Mouse (Mus musculus): ENCODE measurements around the gene Sufu. TPM values are rescaled to one million over a fixed set of nuclear protein-coding genes. Genes with fewer than 3 reads are reported as not detected.

Sufu gene
- polyA plus RNA-seq, 1 experiment from 2014 or later, result 33.8 TPM

GRCm38 (mm10) chr19:46507181-46507581 is 110.5 kb downstream of the Sufu start:
- ATAC-seq (ENCODE audit: low read depth), result no peak
- Histone ChIP-seq H3K27ac (ENCODE audit: low read length) (peak overlapping the region; percentile 100), H3K9ac (ENCODE audit: low read length) (peak overlapping the region; percentile 99), H3K4me1 (replicated peaks; ENCODE audit: control insufficient read depth, insufficient read depth, low read length) (peaks cover 73% of the 10 kb centered on the region), H3K36me3 (ENCODE audit: control insufficient read depth, insufficient read depth, low read length) (peaks cover 28% of the 10 kb centered on the region), H3K27me3 (ENCODE audit: control insufficient read depth, insufficient read depth, low read depth, low read length) (no peaks in the 10 kb centered on the region), H3K4me3 (ENCODE audit: low read length) (no peak overlapping the region; the same call in 1 of the 2 replicates), H3K4me2 (ENCODE audit: low read depth, low read length) (peak overlapping the region; percentile 96), H3K9me3 (ENCODE audit: control insufficient read depth, low read length) (no peaks in the 10 kb centered on the region)
- WGBS, result 73% methylated on average over 8 of the region's 8 CpGs

DNA sequence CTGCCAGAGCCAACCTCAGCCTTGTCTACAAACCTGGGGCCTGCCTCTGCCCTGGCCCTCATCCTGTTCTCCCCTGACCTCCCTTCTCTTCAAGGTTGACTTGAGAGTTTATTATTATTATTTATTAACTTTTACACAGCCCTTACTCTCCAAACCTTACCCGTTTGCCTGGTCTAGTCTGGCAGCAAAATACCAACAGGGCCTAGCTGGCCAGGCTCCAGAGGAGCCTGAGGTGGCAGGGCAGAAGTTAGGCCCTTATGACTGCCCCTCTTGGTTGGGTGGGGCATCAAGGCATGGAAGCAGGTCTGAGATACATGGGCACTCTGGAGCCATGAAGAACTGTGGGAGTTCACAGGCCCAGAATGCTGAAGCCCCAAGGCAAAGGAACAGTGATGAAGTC is 111.1 kb downstream of the Sufu start:
- no peak for ATAC-seq (ENCODE audit: low read depth)
- Histone ChIP-seq H3K9ac (ENCODE audit: low read length) (peak overlapping the region; percentile 99; the same call in 1 of the 2 replicates), H3K9me3 (ENCODE audit: control insufficient read depth, low read length) (no peaks in the 10 kb centered on the region), H3K36me3 (ENCODE audit: control insufficient read depth, insufficient read depth, low read length) (peaks cover 34% of the 10 kb centered on the region), H3K27me3 (ENCODE audit: control insufficient read depth, insufficient read depth, low read depth, low read length) (no peaks in the 10 kb centered on the region), H3K4me2 (ENCODE audit: low read depth, low read length) (peak overlapping the region; percentile 96), H3K4me3 (ENCODE audit: low read length) (no peak overlapping the region), H3K27ac (ENCODE audit: low read length) (peak overlapping the region; percentile 100), H3K4me1 (replicated peaks; ENCODE audit: control insufficient read depth, insufficient read depth, low read length) (peaks cover 73% of the 10 kb centered on the region)
- WGBS, result 39% methylated on average over 1 of the region's 1 CpGs

DNA sequence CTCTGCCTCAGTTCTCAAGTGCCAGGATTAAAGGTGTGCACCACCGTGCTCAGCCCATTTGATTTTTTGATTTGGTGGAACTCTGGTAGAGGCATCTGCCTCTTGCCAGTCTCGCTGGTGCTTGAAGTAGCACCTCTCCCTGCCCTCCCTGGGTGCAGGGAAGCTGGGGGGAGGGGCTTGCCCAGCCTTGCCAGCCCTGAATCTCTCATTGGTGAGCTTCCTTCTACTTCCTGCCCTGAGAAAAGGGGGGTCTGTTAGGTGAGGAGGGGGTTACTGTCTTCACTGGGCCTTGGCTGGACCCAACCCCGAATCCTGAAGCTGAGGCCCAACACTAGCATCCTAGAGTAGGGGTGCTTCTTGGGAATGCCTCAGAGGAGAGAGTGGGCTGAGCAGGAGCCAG is 112.0 kb downstream of the Sufu start:
- Histone ChIP-seq H3K4me2 (ENCODE audit: low read depth, low read length) (no peak overlapping the region), H3K9me3 (ENCODE audit: control insufficient read depth, low read length) (no peaks in the 10 kb centered on the region), H3K4me1 (replicated peaks; ENCODE audit: control insufficient read depth, insufficient read depth, low read length) (peaks cover 73% of the 10 kb centered on the region), H3K36me3 (ENCODE audit: control insufficient read depth, insufficient read depth, low read length) (peaks cover 42% of the 10 kb centered on the region), H3K27me3 (ENCODE audit: control insufficient read depth, insufficient read depth, low read depth, low read length) (no peaks in the 10 kb centered on the region), H3K9ac (ENCODE audit: low read length) (peak overlapping the region; percentile 39), H3K4me3 (ENCODE audit: low read length) (no peak overlapping the region), H3K27ac (ENCODE audit: low read length) (peak overlapping the region; percentile 100)
- no peak for ATAC-seq (ENCODE audit: low read depth)
- WGBS, result 51% methylated on average over 3 of the region's 3 CpGs

GRCm38 (mm10) chr19:46509202-46509601 is 112.5 kb downstream of the Sufu start:
- H3K9me3 ChIP-seq (ENCODE audit: control insufficient read depth, low read length), result no peaks in the 10 kb centered on the region
- H3K27ac ChIP-seq (ENCODE audit: low read length), result peak overlapping the region; percentile 50
- peaks cover 47% of the 10 kb centered on the region for H3K36me3 ChIP-seq (ENCODE audit: control insufficient read depth, insufficient read depth, low read length)
- ATAC-seq (ENCODE audit: low read depth), result no peak
- H3K4me2 ChIP-seq (ENCODE audit: low read depth, low read length), result no peak overlapping the region
- H3K4me3 ChIP-seq (ENCODE audit: low read length), result no peak overlapping the region
- H3K27me3 ChIP-seq (ENCODE audit: control insufficient read depth, insufficient read depth, low read depth, low read length), result no peaks in the 10 kb centered on the region
- peak overlapping the region; percentile 39 for H3K9ac ChIP-seq (ENCODE audit: low read length)
- 63% methylated on average over 3 of the region's 3 CpGs for WGBS
- H3K4me1 ChIP-seq (replicated peaks; ENCODE audit: control insufficient read depth, insufficient read depth, low read length), result peaks cover 73% of the 10 kb centered on the region

DNA sequence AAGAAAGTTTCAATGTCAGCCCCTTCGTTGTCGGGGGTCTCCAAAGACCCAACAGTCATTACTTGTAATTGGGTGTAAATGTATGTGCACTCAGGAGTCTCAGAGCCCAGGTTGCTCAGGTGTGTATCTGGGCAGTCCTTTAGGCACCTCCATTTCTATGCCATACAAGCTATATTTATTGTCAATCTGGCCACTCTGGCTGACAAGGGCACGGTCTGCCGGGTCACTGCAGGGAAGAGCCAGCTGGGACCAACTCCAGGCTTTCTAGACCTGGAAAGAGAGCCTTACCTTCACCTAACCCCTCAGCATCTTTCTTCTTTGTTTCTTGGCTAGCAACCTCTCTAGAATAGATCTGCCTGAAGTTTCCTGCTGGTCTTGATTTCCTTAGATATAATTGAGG is 113.0 kb downstream of the Sufu start:
- peak overlapping the region; percentile 75 for H3K27ac ChIP-seq (ENCODE audit: low read length)
- WGBS, result 90% methylated on average over 4 of the region's 4 CpGs
- peaks cover 52% of the 10 kb centered on the region for H3K36me3 ChIP-seq (ENCODE audit: control insufficient read depth, insufficient read depth, low read length)
- no peaks in the 10 kb centered on the region for H3K27me3 ChIP-seq (ENCODE audit: control insufficient read depth, insufficient read depth, low read depth, low read length)
- H3K4me1 ChIP-seq (replicated peaks; ENCODE audit: control insufficient read depth, insufficient read depth, low read length), result peaks cover 69% of the 10 kb centered on the region
- H3K9ac ChIP-seq (ENCODE audit: low read length), result peak overlapping the region; percentile 4
- H3K4me3 ChIP-seq (ENCODE audit: low read length), result no peak overlapping the region
- ATAC-seq (ENCODE audit: low read depth), result no peak
- H3K4me2 ChIP-seq (ENCODE audit: low read depth, low read length), result no peak overlapping the region; the same call in 1 of the 2 replicates
- H3K9me3 ChIP-seq (ENCODE audit: control insufficient read depth, low read length), result no peaks in the 10 kb centered on the region

- Histone ChIP-seq H3K4me1 (replicated peaks; ENCODE audit: control insufficient read depth, insufficient read depth, low read length) (peaks cover 62% of the 10 kb centered on the region), H3K9ac (ENCODE audit: low read length) (peak overlapping the region; percentile 4; the same call in 1 of the 2 replicates), H3K27me3 (ENCODE audit: control insufficient read depth, insufficient read depth, low read depth, low read length) (no peaks in the 10 kb centered on the region), H3K27ac (ENCODE audit: low read length) (peak overlapping the region; percentile 75), H3K36me3 (ENCODE audit: control insufficient read depth, insufficient read depth, low read length) (peaks cover 58% of the 10 kb centered on the region), H3K4me2 (ENCODE audit: low read depth, low read length) (no peak overlapping the region; the same call in 1 of the 2 replicates), H3K4me3 (ENCODE audit: low read length) (no peak overlapping the region), H3K9me3 (ENCODE audit: control insufficient read depth, low read length) (no peaks in the 10 kb centered on the region)
- 33% methylated on average over 5 of the region's 5 CpGs for WGBS
- 0 out of 2 replicates have a peak, but pooled peaks have one; percentile 18 for ATAC-seq (ENCODE audit: low read depth)
These were observed 113.7 kb downstream of the Sufu start for GRCm38 (mm10) chr19:46510401-46510800.

DNA sequence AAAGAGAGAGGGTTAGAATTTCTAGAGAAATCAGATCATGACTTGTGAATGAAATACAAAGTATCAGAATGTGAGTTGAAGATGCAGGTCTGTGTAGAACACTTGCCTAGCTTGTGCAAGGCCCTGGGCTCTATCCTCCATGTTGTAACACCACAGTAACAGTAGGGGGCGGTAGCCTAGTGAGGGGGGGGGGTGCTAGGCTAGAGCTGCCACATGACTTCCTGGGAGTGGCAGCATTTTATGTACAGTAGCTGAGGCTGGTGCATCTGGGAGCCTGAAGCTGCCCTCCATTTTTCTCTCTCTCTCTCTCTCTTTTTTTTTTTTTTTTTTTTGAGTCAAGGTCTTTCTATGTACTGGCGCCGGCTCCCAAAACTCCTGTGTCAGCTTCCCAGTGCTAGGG is 114.1 kb downstream of the Sufu start:
- H3K27ac ChIP-seq (ENCODE audit: low read length), result peak overlapping the region; percentile 75
- H3K9ac ChIP-seq (ENCODE audit: low read length), result no peak overlapping the region
- peaks cover 59% of the 10 kb centered on the region for H3K36me3 ChIP-seq (ENCODE audit: control insufficient read depth, insufficient read depth, low read length)
- no peak overlapping the region for H3K4me2 ChIP-seq (ENCODE audit: low read depth, low read length)
- H3K27me3 ChIP-seq (ENCODE audit: control insufficient read depth, insufficient read depth, low read depth, low read length), result no peaks in the 10 kb centered on the region
- no peak for ATAC-seq (ENCODE audit: low read depth)
- no peaks in the 10 kb centered on the region for H3K9me3 ChIP-seq (ENCODE audit: control insufficient read depth, low read length)
- WGBS, result 39% methylated on average over 3 of the region's 3 CpGs
- H3K4me1 ChIP-seq (replicated peaks; ENCODE audit: control insufficient read depth, insufficient read depth, low read length), result peaks cover 58% of the 10 kb centered on the region
- no peak overlapping the region for H3K4me3 ChIP-seq (ENCODE audit: low read length)

GRCm38 (mm10) chr19:46511263-46511662 is 114.6 kb downstream of the Sufu start:
- Histone ChIP-seq H3K36me3 (ENCODE audit: control insufficient read depth, insufficient read depth, low read length) (peaks cover 58% of the 10 kb centered on the region), H3K4me1 (replicated peaks; ENCODE audit: control insufficient read depth, insufficient read depth, low read length) (peaks cover 53% of the 10 kb centered on the region), H3K4me3 (ENCODE audit: low read length) (no peak overlapping the region), H3K27ac (ENCODE audit: low read length) (peak overlapping the region; percentile 75), H3K27me3 (ENCODE audit: control insufficient read depth, insufficient read depth, low read depth, low read length) (no peaks in the 10 kb centered on the region), H3K4me2 (ENCODE audit: low read depth, low read length) (no peak overlapping the region), H3K9ac (ENCODE audit: low read length) (no peak overlapping the region; the same call in 1 of the 2 replicates), H3K9me3 (ENCODE audit: control insufficient read depth, low read length) (no peaks in the 10 kb centered on the region)
- WGBS, result 56% methylated on average over 10 of the region's 10 CpGs
- peak; percentile 20; the same call in 1 of the 2 replicates for ATAC-seq (ENCODE audit: low read depth)

DNA sequence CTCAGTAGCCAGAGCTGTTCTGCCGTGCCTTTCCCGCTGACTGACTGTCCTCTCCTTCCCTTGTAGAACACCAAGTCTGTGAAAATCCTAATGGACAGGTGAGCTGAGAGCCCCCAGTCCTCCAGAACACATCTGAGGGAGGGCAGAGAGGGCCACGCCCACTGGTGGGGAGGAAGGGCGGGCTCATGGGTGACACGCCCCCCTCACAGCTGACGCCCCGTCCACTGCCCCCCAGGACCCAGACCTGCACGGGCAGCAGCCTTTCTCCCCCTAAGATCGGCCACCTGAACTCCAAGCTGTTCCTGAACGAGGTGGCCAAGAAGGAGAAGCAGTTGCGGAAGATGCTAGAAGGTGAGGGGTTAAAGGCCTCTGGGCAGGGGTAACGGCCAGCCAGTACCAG is 117.7 kb downstream of the Sufu start:
- ATAC-seq (ENCODE audit: low read depth), result no peak
- H3K4me3 ChIP-seq (ENCODE audit: low read length), result no peak overlapping the region
- no peaks in the 10 kb centered on the region for H3K27me3 ChIP-seq (ENCODE audit: control insufficient read depth, insufficient read depth, low read depth, low read length)
- no peak overlapping the region for H3K9ac ChIP-seq (ENCODE audit: low read length)
- 80% methylated on average over 12 of the region's 12 CpGs for WGBS
- peaks cover 51% of the 10 kb centered on the region for H3K4me1 ChIP-seq (replicated peaks; ENCODE audit: control insufficient read depth, insufficient read depth, low read length)
- no peaks in the 10 kb centered on the region for H3K9me3 ChIP-seq (ENCODE audit: control insufficient read depth, low read length)
- H3K4me2 ChIP-seq (ENCODE audit: low read depth, low read length), result no peak overlapping the region
- H3K27ac ChIP-seq (ENCODE audit: low read length), result no peak overlapping the region
- peaks cover 48% of the 10 kb centered on the region for H3K36me3 ChIP-seq (ENCODE audit: control insufficient read depth, insufficient read depth, low read length)
